Mouse (Mus musculus): Measurements from ENCODE around the gene Samd4b. TPM values are rescaled to one million over a fixed set of nuclear protein-coding genes. Genes with fewer than 3 reads are reported as not detected.
A peak's percentile ranks its signal among the peaks of the same experiment; 100 is the strongest.
"Not testable (repeated sequence)": the region's sequence is repeated elsewhere in the genome, so short reads cannot be mapped to it uniquely, and the experiment has no call there.

Samd4b gene
- polyA plus RNA-seq, 1 experiment: 54.1 TPM

GRCm38 (mm10) chr7:28545048-28545890, 52.7 kb downstream of the Samd4b start:
- Histone ChIP-seq H3K4me1 (ENCODE audit: control insufficient read depth, insufficient read depth, low read length) (peaks cover 3% of the 10 kb centered on the region; the same call in 1 of the 2 replicates), H3K27ac (ENCODE audit: insufficient read depth, low read length) (no peak overlapping the region), H3K4me3 (replicated peaks; ENCODE audit: insufficient read depth, low read depth, low read length) (no peak overlapping the region), H3K27me3 (ENCODE audit: control insufficient read depth, insufficient read depth, low read length) (peaks cover 9% of the 10 kb centered on the region; the same call in 1 of the 2 replicates)
- DNase-seq: no peak
- TF ChIP-seq POLR2A (IDR thresholded peaks at IDR 0.05; ENCODE audit: borderline replicate concordance, insufficient read depth, low read length) (no peak), CTCF (IDR thresholded peaks at IDR 0.05; ENCODE audit: borderline replicate concordance, insufficient read depth, low read depth, low read length) (no peak)
- WGBS: 44% methylated on average over 14 of the region's 14 CpGs

GRCm38 (mm10) chr7:28544051-28544601, 53.8 kb downstream of the Samd4b start:
- peaks cover 3% of the 10 kb centered on the region; the same call in 1 of the 2 replicates for H3K4me1 ChIP-seq (ENCODE audit: control insufficient read depth, insufficient read depth, low read length)
- H3K4me3 ChIP-seq (replicated peaks; ENCODE audit: insufficient read depth, low read depth, low read length): no peak overlapping the region
- no peak overlapping the region for H3K27ac ChIP-seq (ENCODE audit: insufficient read depth, low read length)
- no peak for TF ChIP-seq CTCF (IDR thresholded peaks at IDR 0.05; ENCODE audit: borderline replicate concordance, insufficient read depth, low read depth, low read length)
- no peak for TF ChIP-seq POLR2A (IDR thresholded peaks at IDR 0.05; ENCODE audit: borderline replicate concordance, insufficient read depth, low read length)
- peaks cover 9% of the 10 kb centered on the region; the same call in 1 of the 2 replicates for H3K27me3 ChIP-seq (ENCODE audit: control insufficient read depth, insufficient read depth, low read length)
- no peak for DNase-seq
- WGBS: 10% methylated on average over 27 of the region's 27 CpGs

- H3K27ac ChIP-seq (ENCODE audit: insufficient read depth, low read length): no peak within 1 kb of the TSS
- no peaks in the 10 kb centered on the region for H3K4me1 ChIP-seq (ENCODE audit: control insufficient read depth, insufficient read depth, low read length)
- WGBS: 86% methylated on average over 4 of the region's 4 CpGs
- peaks cover 3% of the 10 kb centered on the region; the same call in 1 of the 2 replicates for H3K27me3 ChIP-seq (ENCODE audit: control insufficient read depth, insufficient read depth, low read length)
- no peak for TF ChIP-seq CTCF (IDR thresholded peaks at IDR 0.05; ENCODE audit: borderline replicate concordance, insufficient read depth, low read depth, low read length)
- TF ChIP-seq POLR2A (IDR thresholded peaks at IDR 0.05; ENCODE audit: borderline replicate concordance, insufficient read depth, low read length): no peak
- no peak within 1 kb of the TSS for H3K4me3 ChIP-seq (replicated peaks; ENCODE audit: insufficient read depth, low read depth, low read length)
- no peak for DNase-seq
These were observed 57.4 kb downstream of the Samd4b start, which contains the start of gene Sycn for GRCm38 (mm10) chr7:28540526-28540925. Sycn (plus strand) TSS chr7:28540885.

GRCm38 (mm10) chr7:28538886-28539285, 59.1 kb downstream of the Samd4b start:
- not testable (repeated sequence) for H3K27ac ChIP-seq (ENCODE audit: insufficient read depth, low read length); H3K27me3 ChIP-seq (ENCODE audit: control insufficient read depth, insufficient read depth, low read length); H3K4me1 ChIP-seq (ENCODE audit: control insufficient read depth, insufficient read depth, low read length); H3K4me3 ChIP-seq (replicated peaks; ENCODE audit: insufficient read depth, low read depth, low read length); DNase-seq
- 96% methylated on average over 6 of the region's 6 CpGs for WGBS

- Histone ChIP-seq H3K27me3 (ENCODE audit: control insufficient read depth, insufficient read depth, low read length) (no peaks in the 10 kb centered on the region), H3K27ac (ENCODE audit: insufficient read depth, low read length) (no peak overlapping the region), H3K4me3 (replicated peaks; ENCODE audit: insufficient read depth, low read depth, low read length) (no peak overlapping the region), H3K4me1 (ENCODE audit: control insufficient read depth, insufficient read depth, low read length) (no peaks in the 10 kb centered on the region)
- DNase-seq: no peak
- TF ChIP-seq CTCF (IDR thresholded peaks at IDR 0.05; ENCODE audit: borderline replicate concordance, insufficient read depth, low read depth, low read length) (no peak), POLR2A (IDR thresholded peaks at IDR 0.05; ENCODE audit: borderline replicate concordance, insufficient read depth, low read length) (no peak)
- WGBS: 82% methylated on average over 8 of the region's 8 CpGs
These were observed 65.9 kb downstream of the Samd4b start for GRCm38 (mm10) chr7:28532005-28532404.

GRCm38 (mm10) chr7:28527922-28528719, 69.8 kb downstream of the Samd4b start:
- TF ChIP-seq POLR2A (IDR thresholded peaks at IDR 0.05; ENCODE audit: borderline replicate concordance, insufficient read depth, low read length): no peak
- TF ChIP-seq CTCF (IDR thresholded peaks at IDR 0.05; ENCODE audit: borderline replicate concordance, insufficient read depth, low read depth, low read length): peak; percentile 58
- H3K4me1 ChIP-seq (ENCODE audit: control insufficient read depth, insufficient read depth, low read length): no peaks in the 10 kb centered on the region
- H3K4me3 ChIP-seq (replicated peaks; ENCODE audit: insufficient read depth, low read depth, low read length): no peak overlapping the region
- no peak overlapping the region for H3K27ac ChIP-seq (ENCODE audit: insufficient read depth, low read length)
- 10% methylated on average over 19 of the region's 19 CpGs for WGBS
- peak; percentile 61 to 71 for DNase-seq
- H3K27me3 ChIP-seq (ENCODE audit: control insufficient read depth, insufficient read depth, low read length): no peaks in the 10 kb centered on the region

- H3K4me1 ChIP-seq (ENCODE audit: control insufficient read depth, insufficient read depth, low read length); DNase-seq; H3K4me3 ChIP-seq (replicated peaks; ENCODE audit: insufficient read depth, low read depth, low read length); H3K27me3 ChIP-seq (ENCODE audit: control insufficient read depth, insufficient read depth, low read length); H3K27ac ChIP-seq (ENCODE audit: insufficient read depth, low read length): not testable (repeated sequence)
- WGBS: 75% methylated on average over 5 of the region's 6 CpGs
These were observed 75.4 kb downstream of the Samd4b start, which contains the start of gene Ifnl3 for GRCm38 (mm10) chr7:28522536-28522935. Ifnl3 (plus strand) TSS chr7:28522836.
